Mouse (Mus musculus) kidney, postnatal 25 days (tissue): ENCODE data around the gene Syngr1.
"Not testable (repeated sequence)": the region's sequence is repeated elsewhere in the genome, so short reads cannot be mapped to it uniquely, and the experiment has no call there.

Experiments used
- DNase-seq, 2 experiments: peaks; one replicate each; pipeline ENCODE4 v3.0.0; 2021; ENCODE audit warnings: mixed read lengths in 2 of 2

Gene Syngr1

DNA sequence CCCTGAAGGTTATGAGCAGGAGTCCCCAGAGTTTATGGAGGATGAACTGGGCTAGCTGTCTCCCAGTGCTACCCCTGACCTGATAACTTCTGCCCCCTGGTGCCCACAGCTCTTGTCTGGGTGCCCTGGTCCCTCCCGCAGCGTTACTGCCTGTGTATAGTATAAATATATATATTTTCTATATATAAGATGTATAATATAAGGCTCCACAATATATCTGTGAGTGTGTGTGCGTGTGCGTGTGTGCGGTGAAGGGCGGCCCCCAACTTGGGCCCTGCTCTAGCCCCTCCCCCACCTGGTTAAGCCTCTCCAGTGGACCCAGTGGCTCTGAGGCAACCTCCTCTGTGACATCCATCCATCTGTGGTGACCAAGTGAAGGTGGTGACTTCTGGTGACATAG is 27.9 kb downstream of the Syngr1 start:
- DNase-seq = no peak

DNA sequence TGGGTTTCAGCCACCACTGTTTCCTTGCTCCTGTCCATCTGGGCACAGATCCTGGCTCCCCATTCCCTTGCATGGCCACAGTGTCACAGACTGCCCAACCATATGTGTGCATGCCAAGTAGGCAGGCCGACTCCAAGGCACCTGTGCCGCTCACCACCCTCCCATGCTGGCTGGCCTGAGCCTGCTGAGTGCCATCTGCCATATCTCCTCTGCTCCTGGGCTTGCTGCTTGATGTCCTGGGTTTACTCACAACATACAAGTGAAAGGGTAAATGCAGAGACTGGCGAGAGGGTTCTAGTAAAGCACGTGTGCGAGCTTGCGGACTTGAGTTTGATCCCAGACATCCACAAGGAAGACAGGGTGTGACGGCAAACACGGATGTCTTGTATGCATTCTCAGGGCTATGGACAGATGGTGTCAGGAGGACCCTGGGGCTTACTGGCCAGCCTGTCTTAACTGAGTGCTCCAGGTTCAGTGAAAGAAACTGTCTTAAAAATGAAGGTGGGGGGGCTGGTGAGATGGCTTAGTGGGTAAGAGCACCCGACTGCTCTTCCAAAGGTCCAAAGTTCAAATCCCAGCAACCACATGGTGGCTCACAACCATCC is 30.7 kb downstream of the Syngr1 start:
- DNase-seq = no peak

DNA sequence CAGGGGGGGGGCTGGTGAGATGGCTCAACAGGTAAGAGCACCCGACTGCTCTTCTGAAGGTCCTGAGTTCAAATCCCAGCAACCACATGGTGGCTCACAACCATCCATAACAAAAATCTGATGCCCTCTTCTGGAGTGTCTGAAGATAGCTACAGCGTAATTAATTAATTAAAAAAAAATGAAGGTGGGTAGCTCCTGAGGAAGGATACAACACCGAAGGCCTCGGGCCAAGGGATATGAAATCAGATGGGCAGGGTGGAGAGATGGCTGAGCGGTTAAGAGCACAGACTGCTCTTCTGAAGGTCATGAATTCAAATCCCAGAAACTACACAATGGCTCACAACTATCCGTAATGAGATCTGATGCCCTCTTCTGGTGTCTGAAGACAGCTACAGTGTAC is 31.3 kb downstream of the Syngr1 start:
- not testable (repeated sequence) for DNase-seq

GRCm38 (mm10) chr15:80124651-80125050 is 33.5 kb downstream of the Syngr1 start:
- peak; percentile 55 to 79 for DNase-seq

GRCm38 (mm10) chr15:80127191-80127590 is 36.1 kb downstream of the Syngr1 start:
- DNase-seq = no peak

DNA sequence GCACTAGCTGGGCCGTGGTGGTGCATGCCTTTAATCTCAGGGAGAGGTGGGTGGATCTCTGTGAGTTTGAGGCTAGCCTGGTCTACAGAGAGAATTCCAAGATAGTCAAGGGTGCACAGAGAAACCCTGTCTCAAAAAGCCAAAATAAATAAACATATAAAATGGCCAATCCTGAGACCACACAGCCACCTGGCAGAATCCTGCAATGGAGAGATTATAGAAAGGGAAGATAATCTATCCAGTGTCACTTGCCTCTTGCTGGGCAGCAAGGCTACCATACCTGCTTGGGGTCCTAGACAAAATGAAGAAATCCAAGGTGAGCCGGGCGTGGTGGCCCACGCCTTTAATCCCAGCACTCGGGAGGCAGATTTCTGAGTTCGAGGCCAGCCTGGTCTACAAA is 38.8 kb downstream of the Syngr1 start:
- no peak for DNase-seq

DNA sequence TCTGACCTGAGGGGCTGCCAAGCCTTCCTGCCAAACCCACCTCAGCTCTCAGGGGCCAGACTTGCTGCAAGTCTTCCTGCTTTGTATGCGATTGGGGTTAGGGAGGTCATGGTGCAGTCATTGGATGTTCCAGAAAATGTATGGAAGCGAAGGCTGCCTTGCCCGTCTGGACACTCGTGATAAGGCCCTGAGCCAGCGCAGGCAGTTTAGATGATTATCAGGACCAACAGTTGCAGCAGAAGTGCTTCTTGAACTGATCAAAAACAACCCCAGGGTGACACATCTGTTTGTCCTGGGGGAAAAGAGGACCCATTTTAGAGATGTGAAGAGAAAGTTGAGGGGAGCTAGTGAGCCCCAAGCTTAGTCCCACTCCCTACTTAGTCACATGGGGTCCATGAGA is 39.6 kb downstream of the Syngr1 start:
- no peak for DNase-seq

- DNase-seq = no peak
Measured at GRCm38 (mm10) chr15:80131421-80131820, 40.3 kb downstream of the Syngr1 start.

GRCm38 (mm10) chr15:80132452-80132851 is 41.3 kb downstream of the Syngr1 start:
- DNase-seq = no peak

- peak; percentile 93 to 96 for DNase-seq
Measured at GRCm38 (mm10) chr15:80132993-80133586, 42.0 kb downstream of the Syngr1 start, which contains the start of gene Tab1. Tab1 (plus strand) TSS chr15:80133127.

DNA sequence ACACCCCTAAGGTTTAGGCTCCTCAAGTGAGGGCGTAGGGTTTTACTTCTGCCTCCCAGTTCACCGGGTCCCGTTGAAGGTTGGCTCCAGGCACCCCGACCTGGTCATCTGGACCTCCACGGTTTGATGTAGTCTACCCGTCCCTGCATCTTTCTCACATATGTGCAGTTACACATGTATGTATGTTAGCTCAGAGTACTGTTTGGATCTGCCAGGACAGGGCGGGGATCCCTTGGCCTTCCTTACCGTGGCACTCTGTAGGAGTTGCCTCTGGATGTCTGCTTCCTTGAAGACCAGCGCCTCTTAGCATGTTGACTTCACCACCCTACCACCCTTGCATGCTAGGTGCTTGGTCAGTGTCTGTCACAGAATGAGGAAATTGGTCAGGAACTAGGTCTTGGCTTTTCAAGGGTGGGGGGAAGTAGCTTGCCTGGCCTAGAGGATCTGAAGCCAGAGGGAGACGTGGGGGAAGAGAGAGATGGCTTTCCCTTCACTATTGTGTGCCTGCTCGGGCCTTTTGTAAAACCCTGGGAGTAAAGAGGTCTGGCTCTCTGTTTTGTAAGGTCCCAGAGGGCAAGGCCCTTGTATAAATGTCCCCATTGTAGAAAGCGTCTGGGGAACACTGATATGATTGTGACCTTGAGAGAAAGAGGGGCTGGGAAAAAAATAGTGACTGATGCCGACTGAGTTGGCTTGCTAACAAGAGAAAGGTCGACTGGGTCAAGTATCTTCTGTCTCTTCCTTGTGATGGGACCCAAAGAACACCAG is 42.7 kb downstream of the Syngr1 start:
- DNase-seq = peak; percentile 32 to 50

- peak in 1 of 2 experiments; percentile 60 for DNase-seq
Measured at GRCm38 (mm10) chr15:80134450-80134847, 43.3 kb downstream of the Syngr1 start.

- no peak for DNase-seq
Measured at GRCm38 (mm10) chr15:80135499-80135898, 44.4 kb downstream of the Syngr1 start.

- no peak for DNase-seq
Measured at GRCm38 (mm10) chr15:80136645-80137044, 45.5 kb downstream of the Syngr1 start.

- no peak for DNase-seq
Measured at GRCm38 (mm10) chr15:80137945-80138791, 47.0 kb downstream of the Syngr1 start.

DNA sequence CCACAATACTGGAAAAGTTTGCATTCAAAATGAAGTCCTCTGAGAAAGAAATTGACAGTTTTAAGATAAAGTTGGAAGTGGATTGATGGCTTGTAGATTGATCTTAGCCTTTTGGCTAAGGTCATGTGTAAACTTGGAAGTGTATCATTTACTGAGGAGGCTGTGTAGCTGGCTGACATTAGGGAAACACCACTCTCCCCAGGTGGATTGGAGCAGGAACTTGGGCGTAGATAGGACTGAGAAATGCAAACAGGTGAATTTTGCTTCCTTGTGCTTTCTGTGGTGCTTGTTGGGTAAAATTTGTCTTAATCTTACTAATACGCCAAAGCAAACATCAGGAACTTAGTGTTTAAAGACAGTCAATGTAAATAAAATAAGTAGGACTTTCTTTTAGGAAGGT is 49.2 kb downstream of the Syngr1 start:
- DNase-seq = no peak

DNA sequence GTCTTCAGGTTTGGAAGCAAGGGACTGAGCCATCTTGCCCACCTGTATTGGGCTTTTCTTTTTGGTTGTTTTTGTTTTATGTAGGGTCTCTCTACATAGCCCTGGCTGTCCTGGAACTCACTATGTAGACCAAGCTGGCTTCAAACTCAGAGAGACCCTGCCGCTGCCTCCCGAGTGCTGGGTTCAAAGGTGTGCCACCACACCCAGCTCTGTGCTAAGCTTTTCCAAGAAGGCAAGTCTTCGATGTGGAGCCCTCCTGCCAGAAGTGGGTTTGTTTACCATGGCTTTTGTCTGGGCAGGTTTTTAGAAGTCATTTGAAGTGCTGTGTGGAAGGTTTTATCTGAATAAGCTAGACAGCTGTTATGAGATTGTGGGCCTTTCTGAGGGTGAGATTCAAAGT is 49.7 kb downstream of the Syngr1 start:
- DNase-seq = no peak

DNA sequence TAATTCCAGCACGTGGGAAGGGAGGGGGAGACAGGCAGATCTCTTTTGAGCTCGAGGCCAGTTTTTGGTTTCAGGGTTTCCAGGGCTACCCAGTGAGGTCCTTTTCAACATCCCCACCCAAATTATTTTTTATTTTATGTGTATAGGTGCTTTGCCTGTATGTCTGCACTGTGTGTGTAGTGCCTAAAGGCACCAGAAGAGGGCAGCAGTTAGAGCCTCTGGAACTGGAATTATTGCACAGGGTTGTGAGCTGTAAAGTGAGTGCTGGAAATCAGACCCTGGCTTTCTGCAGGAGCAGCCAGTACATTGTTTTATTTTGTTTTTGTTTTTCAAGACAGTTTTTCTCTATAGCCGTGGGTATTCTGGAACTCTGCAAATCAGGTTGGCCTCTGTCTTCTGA is 51.0 kb downstream of the Syngr1 start:
- no peak for DNase-seq

GRCm38 (mm10) chr15:80143760-80144159 is 52.6 kb downstream of the Syngr1 start:
- DNase-seq = no peak

- no peak for DNase-seq
Measured at GRCm38 (mm10) chr15:80145397-80145796, 54.3 kb downstream of the Syngr1 start.

- DNase-seq = no peak
Measured at GRCm38 (mm10) chr15:80146153-80146552, 55.0 kb downstream of the Syngr1 start.

DNA sequence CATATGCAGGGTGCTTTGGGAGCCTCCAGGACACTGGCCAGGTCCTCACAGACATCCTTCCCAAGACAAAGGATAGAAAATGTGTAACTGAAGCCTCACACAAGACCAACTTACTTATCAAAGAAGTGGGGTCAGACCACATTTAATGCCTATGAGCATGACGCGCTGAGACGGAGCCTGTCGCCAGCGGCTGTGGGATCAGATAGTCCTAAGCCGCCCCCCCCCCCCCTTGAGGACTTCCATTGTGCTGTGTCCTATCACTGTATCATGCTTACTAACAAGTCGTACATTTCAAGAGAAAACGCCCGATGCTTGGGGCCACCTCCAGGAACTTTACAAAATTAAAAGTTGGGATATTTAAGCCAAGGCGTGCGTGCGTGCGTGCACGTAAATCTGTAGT is 56.0 kb downstream of the Syngr1 start:
- DNase-seq = no peak

- no peak for DNase-seq
Measured at GRCm38 (mm10) chr15:80147511-80147910, 56.4 kb downstream of the Syngr1 start.
